Mouse (Mus musculus) right cerebral cortex, adult 2 months (tissue): ENCODE results near the gene Chml.

ENCODE experiments used
- DNase-seq, 2 experiments: peaks; one replicate each; pipeline ENCODE4 v3.0.0; 2021 to 2022; ENCODE audit warnings: low spot score in 2 of 2

Gene Chml

GRCm38 (mm10) chr1:175659900-175660299, 32.8 kb downstream of the Chml start:
- DNase-seq: no peak

- no peak for DNase-seq
Observed at GRCm38 (mm10) chr1:175648615-175649014, 44.1 kb downstream of the Chml start.

- no peak for DNase-seq
Observed at GRCm38 (mm10) chr1:175646952-175647351, 45.7 kb downstream of the Chml start.

GRCm38 (mm10) chr1:175643496-175644265, 49.0 kb downstream of the Chml start:
- no peak for DNase-seq

- no peak for DNase-seq
Observed at GRCm38 (mm10) chr1:175640435-175641150, 52.1 kb downstream of the Chml start.

GRCm38 (mm10) chr1:175639072-175639471, 53.6 kb downstream of the Chml start:
- no peak for DNase-seq

- no peak for DNase-seq
Observed at GRCm38 (mm10) chr1:175637677-175638076, 55.0 kb downstream of the Chml start.

- no peak for DNase-seq
Observed at GRCm38 (mm10) chr1:175632470-175632869, 60.2 kb downstream of the Chml start.
